Mouse (Mus musculus) midbrain, embryonic 13.5 days (tissue): ENCODE measurements around the gene Klf12. TPM values are rescaled to one million over a fixed set of nuclear protein-coding genes. Genes with fewer than 3 reads are reported as not detected.

Experiments
- ATAC-seq: fragments of 200-750 bp; cut with Nextera tagmentation; 2 replicates; pipeline ENCODE4 v1.8.0; 2017; ENCODE audit warnings: mild to moderate bottlenecking, moderate TSS enrichment, moderate library complexity
- H3K27ac ChIP-seq: fragments of 300-500 bp; sonication (generic); 2 replicates; pipeline ENCODE4 v1.5.1; 2015; ENCODE audit warnings: inconsistent platforms, mild to moderate bottlenecking, moderate library complexity
- H3K27me3 ChIP-seq: fragments of 300-500 bp; sonication (generic); 2 replicates; pipeline ENCODE4 v1.6.1; 2015; ENCODE audit warnings: mild to moderate bottlenecking, inconsistent platforms
- H3K36me3 ChIP-seq: fragments of 300-500 bp; sonication (generic); 2 replicates; pipeline ENCODE4 v1.6.1; 2015; ENCODE audit warnings: mild to moderate bottlenecking, inconsistent platforms
- H3K4me1 ChIP-seq: fragments of 300-500 bp; sonication (generic); replicated peaks from 2 replicates; pipeline ENCODE4 v1.6.1; 2015; ENCODE audit warnings: inconsistent platforms
- H3K4me2 ChIP-seq: fragments of 300-500 bp; sonication (generic); replicated peaks from 2 replicates; pipeline ENCODE4 v1.6.1; 2015; ENCODE audit warnings: moderate library complexity, mild to moderate bottlenecking, inconsistent platforms
- H3K4me3 ChIP-seq: fragments of 300-500 bp; sonication (generic); replicated peaks from 2 replicates; pipeline ENCODE4 v1.5.1; 2015; ENCODE audit warnings: mild to moderate bottlenecking, inconsistent platforms
- H3K9ac ChIP-seq: fragments of 300-500 bp; sonication (generic); replicated peaks from 2 replicates; pipeline ENCODE4 v1.6.1; 2015; ENCODE audit warnings: mild to moderate bottlenecking, inconsistent platforms
- H3K9me3 ChIP-seq: fragments of 300-500 bp; sonication (generic); 2 replicates; pipeline ENCODE4 v1.6.1; 2016; ENCODE audit warnings: mild to moderate bottlenecking, inconsistent platforms
- WGBS: fragments of 180-500 bp; shearing (Covaris S2); methylation state at CpG from one replicate; pipeline ENCODE4 v1.1.7; 2015; 5-methylcytosine and 5-hydroxymethylcytosine counted together
- polyA plus RNA-seq: library from polyadenylated mRNA; unstranded; fragments of >200 nt; fragmentation: Nextera tagmentation; extraction: Ambion mirVana; gene quantifications from 2 replicates; pipeline ENCODE4 v1.2.1, GENCODE M21; 2015

Gene Klf12
- polyA plus RNA-seq, 1 experiment from 2014 or later, result 58.9 TPM

DNA sequence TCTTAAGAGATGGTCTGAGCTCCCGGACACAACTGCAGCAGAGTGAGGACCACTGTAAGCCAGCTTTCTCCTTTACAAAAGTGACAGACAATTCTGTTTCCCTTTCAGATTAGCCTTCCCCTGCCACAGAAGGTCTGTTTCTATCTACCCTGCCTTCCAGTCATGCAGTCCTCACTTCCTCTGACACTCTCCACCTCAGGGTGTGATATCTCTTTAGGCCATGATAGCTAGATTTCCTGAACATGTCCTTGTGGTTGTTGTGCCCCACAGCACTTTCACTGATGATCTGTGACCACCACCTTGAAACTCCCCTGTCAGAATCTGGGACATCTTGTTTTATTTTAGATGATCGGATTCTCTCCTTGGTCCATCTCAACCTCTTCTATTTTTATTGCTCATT, 437.0 kb downstream of the Klf12 start:
- Histone ChIP-seq H3K9me3 (no peaks in the 10 kb centered on the region), H3K4me2 (no peak overlapping the region), H3K36me3 (no peaks in the 10 kb centered on the region), H3K27me3 (no peaks in the 10 kb centered on the region), H3K9ac (no peak overlapping the region), H3K27ac (no peak overlapping the region), H3K4me1 (no peaks in the 10 kb centered on the region), H3K4me3 (no peak overlapping the region)
- 88% methylated on average over 2 of the region's 2 CpGs for WGBS
- no peak for ATAC-seq

DNA sequence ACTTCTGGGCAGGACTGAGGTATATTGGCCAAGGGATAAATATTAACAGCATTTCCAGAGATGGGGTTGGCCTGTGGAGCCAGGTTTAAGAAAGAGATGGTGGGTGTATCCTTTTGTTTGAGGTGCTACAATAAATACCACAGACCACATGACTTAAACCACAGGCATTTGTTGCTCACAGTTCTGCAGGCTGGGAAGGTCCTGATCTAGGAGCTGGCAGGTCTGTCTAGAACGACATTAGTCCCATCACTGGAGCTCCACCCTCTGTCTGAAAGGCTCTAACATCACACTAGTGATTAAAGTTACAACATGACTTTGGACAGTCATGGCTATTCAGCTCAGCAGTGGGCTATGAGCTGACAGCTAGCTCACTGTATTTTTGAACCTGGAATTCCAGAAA, 457.8 kb downstream of the Klf12 start:
- H3K4me1 ChIP-seq, result no peaks in the 10 kb centered on the region
- ATAC-seq, result no peak
- H3K27me3 ChIP-seq, result no peaks in the 10 kb centered on the region
- no peak overlapping the region for H3K4me3 ChIP-seq
- no peaks in the 10 kb centered on the region for H3K36me3 ChIP-seq
- WGBS, result 54% methylated on average over 1 of the region's 1 CpGs
- no peak overlapping the region for H3K27ac ChIP-seq
- no peak overlapping the region for H3K4me2 ChIP-seq
- no peak overlapping the region for H3K9ac ChIP-seq
- no peaks in the 10 kb centered on the region for H3K9me3 ChIP-seq
